Mouse (Mus musculus) liver, adult (tissue): ENCODE measurements around the gene 9130409I23Rik.

ENCODE experiments used
- GATA4 ChIP-seq: IDR thresholded peaks from 2 replicates; pipeline ENCODE4 v1.6.1; 2014; ENCODE audit warnings: mild to moderate bottlenecking, low read length; ENCODE audit not compliant: insufficient replicate concordance

9130409I23Rik gene

GRCm38 (mm10) chr1:181090048-181090447 lies 39.0 kb downstream of the 9130409I23Rik start:
- TF ChIP-seq GATA4 = no peak
